Mouse (Mus musculus) brain, embryonic 18.5 days (tissue): ENCODE data around the gene Pitpnm2.
"Not testable (repeated sequence)": the region's sequence is repeated elsewhere in the genome, so short reads cannot be mapped to it uniquely, and the experiment has no call there.

Source experiments
- DNase-seq: peaks from one replicate; pipeline ENCODE4 v3.0.0-alpha.2; 2012; ENCODE audit warnings: low read depth, low spot score

Gene Pitpnm2

DNA sequence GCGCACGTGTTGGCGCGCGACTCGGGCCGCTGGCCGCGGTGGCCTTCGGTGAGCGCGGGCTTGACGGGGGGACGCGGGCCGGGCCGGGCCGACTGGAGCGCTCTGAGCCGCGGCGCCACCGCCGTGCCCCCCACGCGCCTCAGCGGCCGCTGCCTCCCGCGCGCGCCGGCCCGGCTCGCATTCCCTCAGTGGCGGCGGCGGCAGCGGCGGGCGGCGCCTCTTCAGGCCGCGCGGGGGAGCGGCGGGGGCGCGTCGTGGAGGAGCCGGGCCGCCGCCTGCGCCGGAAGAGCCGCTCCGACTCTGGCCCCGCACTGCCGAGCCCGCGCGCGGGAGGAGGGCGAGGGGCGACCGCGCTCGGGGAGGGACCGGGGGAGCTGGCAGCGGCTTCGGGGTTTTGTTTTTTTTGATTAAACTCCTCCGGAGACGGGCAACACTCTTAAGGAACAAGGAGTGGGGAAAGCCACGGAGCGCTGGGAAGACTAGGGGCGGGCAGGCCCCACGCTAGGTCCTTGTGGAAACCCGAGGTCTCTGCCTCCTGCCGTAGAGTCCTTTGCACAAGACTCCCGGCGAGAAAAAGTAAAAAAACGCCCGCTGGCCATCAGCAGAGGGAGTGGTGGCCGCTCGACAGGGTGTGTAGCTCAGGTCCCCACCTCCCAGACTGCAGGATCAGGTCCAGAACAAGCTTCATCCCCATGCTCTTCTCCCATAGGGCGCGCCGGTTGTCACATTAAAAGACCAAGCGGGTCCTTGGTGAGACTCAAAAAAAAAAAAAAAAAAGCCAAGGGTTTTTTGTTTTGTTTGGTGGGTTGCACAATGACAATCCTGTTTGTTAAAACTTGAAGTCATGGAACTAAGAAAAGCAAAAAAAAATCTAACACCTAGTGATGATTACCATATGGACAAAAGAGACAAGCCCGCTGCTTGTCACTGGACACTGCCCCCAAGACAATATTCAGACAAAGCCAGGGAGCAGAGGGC, at the start of gene Pitpnm2:
Pitpnm2 (minus strand) TSS at position 147 of the 978 bp plus-strand sequence.
- DNase-seq = no peak

DNA sequence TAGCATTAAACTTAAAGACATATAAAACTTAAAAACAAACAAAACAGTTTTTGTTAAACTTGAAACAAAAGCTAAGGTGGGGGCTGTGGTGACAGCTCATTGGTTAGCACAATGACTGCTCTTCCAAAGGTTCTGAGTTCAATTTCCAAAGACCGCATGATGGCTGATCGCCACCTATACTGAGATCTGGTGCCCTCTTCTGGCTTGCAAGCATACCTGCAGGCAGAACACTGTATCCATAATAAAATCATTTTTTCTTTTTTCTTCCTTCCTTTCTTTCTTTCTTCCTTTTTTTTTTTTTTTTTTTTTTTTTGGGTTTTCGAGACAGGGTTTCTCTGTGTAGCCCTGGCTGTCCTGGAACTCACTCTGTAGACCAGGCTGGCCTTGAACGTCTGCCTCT, 49.7 kb upstream of the Pitpnm2 start:
- DNase-seq = not testable (repeated sequence)

DNA sequence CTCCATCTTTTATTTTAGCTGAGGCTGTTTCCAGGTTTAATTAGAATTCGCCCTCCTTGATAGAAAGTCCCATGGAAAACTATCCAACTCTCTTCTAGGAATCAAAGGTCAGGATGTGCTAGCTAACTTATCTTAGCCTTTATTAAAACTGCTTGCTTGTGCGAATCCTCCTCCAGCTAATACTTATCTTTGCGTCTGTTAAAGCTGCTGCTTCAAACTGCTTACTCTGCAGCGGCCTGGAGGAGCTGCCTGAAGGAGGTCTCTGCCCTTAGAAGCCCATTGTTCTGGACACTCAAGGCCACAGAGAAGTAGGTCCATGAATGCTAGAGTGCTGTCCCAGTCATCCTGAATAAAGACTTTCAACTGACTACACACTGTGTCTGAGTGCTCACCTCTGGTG, 46.9 kb upstream of the Pitpnm2 start:
- DNase-seq = no peak

DNA sequence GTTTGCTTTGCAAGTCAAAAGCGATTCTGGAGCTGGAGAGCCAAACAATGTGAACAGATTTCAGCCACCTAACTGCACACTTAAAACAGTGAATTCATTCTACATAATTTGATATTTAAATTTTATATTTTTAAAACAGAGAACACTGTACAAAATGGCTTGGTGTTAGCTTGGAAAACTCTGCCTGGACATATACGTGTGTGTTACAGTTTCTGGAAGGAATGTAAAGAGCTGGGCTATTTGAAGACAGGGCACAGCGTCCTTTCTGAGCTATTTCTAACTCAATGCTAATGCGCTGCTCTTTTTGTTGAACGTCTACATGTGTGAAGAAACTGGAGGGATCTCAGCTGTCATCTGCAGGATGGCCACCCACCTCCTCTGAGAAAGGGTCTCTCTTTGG, 44.4 kb upstream of the Pitpnm2 start:
- DNase-seq = no peak

DNA sequence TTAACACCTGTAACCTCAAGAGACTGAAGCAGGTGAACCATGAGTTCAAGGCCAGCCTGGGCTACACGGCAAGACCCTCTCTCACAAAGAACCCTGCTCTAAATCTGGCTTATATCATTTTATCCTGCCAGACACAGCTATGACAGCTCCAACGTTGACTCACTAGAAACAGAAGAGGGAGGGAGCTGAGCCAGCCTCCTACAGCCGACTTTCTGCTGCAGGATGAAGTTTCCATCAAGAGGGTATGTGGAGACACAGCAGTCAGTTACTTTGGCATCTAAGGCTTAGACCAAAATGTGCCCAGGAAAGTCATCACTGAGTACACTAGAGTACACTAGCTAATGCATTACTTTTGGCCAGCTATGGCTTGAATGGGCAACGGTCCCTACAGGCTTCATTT, 40.7 kb upstream of the Pitpnm2 start:
- no peak for DNase-seq

DNA sequence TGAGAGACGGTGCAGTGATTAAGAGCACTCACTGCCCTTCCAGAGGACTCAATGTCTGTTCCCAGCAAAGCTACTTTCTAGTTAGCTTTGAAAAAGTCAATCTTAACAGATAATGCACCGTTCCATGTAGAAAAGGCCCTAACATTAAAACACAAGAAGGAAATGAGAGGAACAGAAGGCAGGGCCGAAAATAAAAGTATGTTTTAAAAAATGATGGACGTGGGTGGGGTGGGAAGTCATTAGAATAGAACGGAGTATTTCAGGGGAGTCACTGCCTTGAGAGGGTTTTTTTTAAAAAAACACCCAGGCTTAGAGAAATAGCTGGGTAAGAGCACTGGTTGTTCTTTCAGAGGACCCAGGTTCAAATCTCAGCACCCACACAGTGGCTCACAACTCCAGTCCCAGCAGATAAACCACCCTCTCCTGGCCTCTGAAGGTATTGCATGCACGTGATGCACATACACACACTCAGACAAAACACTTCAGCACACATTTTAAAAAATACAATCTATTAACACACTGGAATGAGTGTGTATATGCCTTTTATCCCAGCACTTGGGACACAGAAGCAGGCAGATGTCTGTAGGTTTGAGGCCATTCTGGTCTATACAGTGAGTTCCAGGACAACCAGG, 38.2 kb upstream of the Pitpnm2 start:
- DNase-seq = no peak

DNA sequence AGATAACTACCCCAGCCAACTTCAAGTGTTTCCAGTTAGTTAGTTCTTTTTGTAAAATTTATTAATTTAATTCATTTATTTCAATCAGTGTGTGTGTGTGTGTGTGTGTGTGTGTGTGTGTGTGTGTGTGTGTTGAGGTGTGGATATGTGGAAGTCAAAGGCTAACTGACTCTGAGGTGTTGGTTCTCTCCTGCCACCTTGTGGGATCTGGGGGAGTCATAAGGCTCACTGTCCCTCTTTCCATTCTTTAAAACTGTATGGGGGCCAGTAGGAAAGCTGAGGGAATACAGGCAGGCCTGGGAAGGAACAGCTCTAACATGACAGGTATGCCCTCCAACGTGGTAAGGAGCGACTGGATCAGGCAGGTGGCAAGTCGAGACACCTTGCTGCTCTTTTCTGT, 34.8 kb upstream of the Pitpnm2 start:
- no peak for DNase-seq

DNA sequence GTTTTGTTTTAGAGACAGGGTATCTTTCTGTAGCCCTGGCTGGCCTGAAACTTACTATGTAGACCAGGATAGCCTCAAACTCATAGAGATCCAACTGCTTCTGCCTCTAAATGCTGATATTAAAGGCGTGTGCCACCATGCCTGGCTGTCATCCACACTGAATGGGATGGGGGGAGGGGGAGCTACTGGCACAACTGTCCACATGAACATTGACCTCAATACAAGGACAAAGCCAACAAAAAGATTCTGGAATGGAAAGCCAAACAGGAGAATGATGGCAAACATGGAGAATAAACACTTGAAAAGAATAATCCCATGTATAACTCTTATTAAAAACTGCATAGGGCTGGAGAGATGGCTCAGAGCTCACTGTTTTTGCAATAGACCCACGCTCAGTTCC, 33.3 kb upstream of the Pitpnm2 start:
- no peak for DNase-seq

DNA sequence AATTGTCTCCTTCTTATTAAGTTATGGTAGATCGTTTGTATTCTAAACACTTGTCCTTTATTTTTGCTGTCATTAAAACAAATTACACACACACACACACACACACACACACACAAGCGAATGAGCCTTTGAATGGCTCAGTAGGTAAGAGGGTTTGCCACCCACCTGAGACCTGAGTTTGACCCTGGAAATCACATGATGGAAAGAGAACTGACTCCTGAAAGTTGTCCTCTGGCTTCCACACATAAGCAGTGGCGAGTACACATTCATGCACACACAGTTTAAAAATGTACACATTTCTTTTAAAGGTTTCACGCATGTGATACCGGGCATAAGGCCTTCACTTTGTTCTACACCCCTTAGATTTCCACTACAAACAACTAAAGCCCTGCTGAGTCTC, 20.7 kb upstream of the Pitpnm2 start:
- DNase-seq = no peak

DNA sequence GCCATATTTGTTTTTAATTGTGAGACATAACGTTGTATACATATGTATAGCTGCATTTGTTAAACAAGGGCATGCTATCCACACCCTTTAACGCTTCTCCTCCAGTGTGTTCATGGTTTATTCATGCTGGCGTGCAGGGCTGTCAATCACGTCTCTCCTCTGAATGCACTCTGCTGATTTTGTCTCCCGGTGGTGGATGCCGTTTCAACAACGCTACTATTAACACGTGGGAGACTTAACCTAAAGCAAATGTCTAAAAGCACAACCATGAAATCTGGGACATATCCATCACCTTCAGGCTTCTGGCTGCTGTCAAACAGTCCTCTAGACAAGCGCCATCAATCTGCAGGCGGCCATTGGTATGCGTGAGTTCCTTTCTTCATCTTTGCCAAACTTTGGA, 20.1 kb upstream of the Pitpnm2 start:
- DNase-seq = no peak

DNA sequence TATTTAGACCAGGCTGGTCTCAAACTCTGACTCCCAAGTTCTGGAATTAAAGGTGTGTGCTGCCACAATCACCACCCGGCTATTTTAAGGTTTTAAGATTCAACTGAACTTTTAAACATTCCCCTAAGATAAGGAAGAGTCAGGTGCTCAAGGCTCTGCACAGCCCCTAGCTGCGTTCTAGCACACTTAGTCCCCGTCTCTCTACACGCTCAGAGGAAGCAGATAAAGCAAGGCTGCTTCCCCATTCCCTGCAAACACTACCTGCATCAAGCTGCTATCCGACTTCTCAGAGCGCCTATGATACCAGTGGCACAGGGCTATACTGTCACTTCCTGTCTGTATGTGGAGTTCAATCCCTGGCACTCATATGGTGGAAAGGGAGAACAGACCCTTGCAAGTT, 18.1 kb upstream of the Pitpnm2 start:
- no peak for DNase-seq

DNA sequence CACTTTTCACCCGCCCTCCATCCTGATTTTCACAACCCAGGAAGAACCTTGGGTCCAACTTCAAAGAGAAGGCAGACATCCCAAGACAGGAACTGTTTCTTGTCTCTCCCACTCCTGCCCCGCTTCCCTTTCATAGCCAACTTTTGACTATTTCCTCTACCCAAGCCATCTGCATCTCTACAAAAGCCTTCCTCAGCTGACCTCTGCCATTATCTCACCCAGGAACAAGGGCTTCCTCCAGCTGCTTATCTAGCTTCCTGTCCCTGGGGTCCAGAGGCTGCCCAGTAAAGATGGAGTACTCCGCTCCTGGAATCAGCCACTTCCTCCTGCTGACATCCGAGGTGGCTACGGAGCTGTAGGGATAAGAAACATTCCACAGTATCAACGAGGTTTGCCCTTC, 17.3 kb upstream of the Pitpnm2 start:
- DNase-seq = no peak

DNA sequence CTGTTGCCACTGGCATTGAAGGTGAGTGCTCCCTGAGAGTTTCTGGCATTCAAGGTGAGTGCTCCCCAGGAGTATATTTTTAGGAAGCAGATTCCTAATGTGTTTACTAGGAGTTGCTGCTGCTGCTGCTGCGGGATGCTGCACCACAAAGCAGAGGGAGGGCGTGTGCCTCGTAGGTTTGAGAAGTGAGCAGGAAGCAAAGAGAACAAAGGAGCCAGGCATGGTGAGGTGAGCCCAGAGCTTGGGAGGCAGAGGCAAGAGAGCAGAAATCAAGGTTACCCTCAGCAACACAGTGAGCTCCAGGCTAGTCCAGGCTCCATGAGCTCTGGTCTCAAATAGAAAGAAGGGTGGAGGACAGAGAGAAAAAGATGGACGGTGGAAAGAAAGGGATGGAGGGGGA, 13.7 kb upstream of the Pitpnm2 start:
- DNase-seq = no peak

DNA sequence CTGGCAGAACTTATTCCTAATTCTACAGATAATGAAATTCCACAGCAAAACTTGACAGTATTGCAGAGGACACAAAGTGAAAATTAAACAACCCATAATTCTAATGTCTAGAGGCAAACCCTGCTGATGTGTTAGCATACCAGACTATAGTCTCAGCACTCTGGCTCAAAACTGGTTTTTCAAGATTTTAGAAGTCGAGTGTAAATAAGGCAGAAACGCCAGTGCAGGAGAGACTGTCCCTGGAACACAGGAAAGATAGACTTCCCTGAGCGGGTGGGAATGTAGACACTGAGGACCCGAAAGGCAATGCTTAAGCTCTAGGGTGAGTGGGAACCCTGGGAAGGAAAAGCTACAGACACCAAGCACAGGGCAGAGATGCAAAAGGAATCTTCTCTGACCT, 12.5 kb upstream of the Pitpnm2 start:
- no peak for DNase-seq

DNA sequence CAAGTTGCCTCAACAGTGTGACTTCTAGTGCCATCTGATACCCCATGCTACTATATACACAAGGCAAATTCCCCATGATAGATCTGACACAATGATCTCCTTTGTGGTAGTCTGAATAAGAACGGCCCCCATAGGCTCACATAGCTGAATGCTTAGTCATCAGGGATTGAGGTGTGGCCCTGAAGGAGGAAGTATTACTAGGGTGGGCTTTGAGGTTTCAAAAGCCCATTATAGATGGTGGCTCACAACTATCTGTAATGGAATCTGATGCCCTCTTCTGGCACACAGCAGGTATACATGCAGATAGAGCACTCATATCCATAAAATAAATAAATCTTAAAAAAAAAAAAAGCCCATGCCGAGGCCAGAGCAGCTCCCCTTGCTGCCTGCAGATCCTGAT, 9.6 kb upstream of the Pitpnm2 start:
- DNase-seq = no peak

DNA sequence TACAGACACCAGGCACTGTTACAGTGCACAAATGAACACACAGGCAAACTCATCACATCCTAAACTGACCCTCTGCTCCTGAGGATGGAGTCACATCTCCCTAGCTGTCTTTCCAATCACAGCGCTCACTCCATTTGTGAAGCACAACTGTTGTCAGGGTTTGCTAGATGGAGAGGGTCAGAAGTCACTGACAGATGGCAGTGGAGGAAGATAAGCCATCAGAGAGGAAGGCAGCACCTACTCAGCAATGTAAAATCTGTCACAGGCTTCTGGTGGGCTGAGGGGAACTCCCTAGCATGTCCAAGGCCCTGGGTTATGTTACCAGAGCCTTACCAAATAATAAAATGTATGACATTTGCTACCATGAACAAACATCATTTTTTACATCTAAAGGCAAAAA, 8.5 kb upstream of the Pitpnm2 start:
- no peak for DNase-seq

DNA sequence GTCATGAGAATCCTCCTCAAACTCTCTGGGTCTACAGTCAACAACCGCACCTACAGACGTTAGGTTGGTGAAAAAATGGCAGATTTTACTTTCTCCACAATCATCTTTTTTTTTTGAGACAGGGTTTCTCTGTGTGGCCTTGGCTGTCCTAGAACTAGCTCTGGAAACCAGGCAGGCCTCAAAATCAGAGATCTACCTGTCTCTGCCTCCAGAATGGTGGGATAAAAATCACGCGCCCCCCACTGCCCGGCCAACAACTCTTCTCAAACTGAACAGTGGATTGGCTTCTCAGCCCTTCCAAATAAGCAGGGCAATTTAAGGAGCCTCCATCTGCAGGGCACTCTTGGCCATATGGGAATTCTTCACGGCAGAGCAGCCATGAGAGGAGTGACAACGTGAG, 5.6 kb upstream of the Pitpnm2 start:
- no peak for DNase-seq

DNA sequence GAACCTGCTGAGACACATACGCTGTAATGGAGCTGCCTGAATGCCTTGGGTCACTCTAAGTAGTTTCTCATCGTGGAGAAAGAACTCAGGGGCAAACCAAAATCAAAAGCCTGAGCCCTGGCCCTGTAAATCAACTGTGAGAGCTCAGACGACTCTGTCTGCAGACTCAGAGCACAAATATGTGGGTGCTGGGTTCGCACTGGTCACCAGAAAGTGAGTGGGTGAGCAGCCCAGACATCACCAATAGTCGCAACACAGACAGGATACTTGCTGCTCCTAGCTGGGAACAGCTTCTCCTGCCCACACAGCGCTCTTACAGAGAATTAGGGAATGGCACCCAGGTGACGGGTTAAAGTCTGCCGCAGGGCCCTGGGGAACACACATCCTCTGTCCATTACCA, 4.0 kb upstream of the Pitpnm2 start:
- DNase-seq = no peak

DNA sequence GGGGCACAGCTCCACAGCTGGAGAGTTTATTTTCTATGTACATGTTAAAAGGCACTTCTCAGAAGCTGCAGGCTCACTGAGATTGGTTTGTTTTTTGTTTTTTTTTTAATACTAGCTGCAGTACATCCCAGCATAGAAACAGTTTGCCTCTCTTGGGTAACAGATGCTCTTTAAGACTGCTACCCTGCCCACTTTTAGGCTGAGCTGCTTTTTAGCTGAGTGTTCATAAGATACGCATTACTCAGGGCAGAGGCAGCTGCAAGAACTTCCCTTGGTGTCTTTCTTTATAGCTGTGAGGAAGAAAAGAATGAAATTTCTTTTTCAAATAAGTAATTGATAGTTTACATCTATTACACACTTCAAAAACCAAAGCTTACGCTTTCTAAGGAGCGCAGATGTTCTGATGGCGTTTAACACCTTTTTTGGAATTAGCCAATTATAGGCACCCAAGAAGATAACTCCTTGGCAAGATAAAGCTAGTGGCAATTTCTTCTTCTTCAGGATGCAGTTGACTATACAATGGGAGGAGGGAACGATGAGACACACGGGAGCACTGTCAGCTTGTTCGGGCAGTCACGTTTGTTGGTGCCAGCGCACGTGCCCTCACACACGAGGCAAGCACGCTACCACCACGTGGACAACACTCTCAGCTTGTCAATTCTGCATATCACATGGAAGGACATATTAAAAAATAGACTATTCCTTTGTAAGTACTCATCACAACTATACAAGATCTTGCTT, 3.2 kb upstream of the Pitpnm2 start:
- no peak for DNase-seq

DNA sequence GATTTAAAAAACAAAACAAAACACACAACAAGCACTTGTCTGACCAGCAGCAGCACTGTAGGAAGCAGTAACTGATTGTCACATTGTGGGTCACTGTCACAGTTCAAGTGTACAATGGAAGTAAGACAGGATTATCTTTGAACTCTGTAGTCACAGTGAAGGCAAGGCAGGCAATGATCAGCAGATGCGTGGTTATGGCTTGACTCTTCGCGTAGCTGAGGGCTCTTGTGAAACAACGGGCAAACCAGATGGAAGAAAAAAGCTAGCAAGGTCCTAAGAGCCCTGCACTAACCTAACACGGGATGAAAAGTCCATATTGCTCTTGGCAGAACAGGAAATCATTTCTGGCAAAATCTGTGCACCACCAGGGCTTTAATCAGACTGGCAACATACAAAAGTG, 1.5 kb upstream of the Pitpnm2 start:
- DNase-seq = no peak

DNA sequence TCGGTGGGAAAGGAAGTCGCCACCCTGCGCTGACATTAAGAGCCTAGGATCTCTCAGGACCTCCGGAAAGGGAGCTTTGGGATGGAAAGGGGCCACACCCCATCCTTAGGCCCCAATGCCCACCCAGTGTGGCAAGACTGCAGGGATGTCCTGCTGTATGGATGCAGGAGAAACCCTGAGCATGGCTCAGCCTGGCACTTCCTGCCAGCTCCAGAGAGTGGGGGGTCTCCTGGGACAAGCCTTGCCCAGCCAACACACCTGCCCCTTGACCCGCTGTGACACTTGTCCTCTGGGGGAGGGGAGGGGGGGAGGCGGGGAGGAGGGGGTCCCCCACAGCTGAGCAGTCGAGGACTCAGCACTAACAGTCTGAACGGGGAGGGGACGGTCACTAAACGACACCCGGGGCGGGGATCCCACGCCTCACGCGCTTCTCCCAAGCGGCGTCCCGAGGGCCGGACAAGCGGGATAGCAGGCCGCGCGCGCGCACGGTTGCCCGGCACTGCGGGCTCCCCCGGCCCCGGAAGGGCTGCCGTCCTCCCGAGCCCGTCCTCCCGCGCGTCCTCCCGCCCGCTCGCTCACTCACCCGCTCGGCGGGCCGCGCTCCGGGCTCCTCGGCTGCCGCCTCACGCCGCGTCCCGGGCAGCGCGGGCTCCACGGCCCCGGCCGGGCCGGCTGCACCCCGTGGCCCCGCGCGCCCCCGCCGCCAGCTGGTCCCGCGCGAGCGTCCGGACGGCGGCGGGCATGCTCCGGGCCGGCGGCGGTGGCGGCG, 531 bp downstream of the Pitpnm2 start:
- DNase-seq = no peak
